Mouse (Mus musculus) ES-CJ7 (cell line): ENCODE data around the gene Mpc1.
"Not testable (repeated sequence)": the region's sequence is repeated elsewhere in the genome, so short reads cannot be mapped to it uniquely, and the experiment has no call there.

Experiments used
- DNase-seq: peaks from one replicate; pipeline ENCODE4 v3.0.0; 2011; ENCODE audit warnings: low read depth, low spot score

Mpc1 gene

GRCm38 (mm10) chr17:8278356-8278755, 4.3 kb upstream of the Mpc1 start:
- DNase-seq, result no peak

DNA sequence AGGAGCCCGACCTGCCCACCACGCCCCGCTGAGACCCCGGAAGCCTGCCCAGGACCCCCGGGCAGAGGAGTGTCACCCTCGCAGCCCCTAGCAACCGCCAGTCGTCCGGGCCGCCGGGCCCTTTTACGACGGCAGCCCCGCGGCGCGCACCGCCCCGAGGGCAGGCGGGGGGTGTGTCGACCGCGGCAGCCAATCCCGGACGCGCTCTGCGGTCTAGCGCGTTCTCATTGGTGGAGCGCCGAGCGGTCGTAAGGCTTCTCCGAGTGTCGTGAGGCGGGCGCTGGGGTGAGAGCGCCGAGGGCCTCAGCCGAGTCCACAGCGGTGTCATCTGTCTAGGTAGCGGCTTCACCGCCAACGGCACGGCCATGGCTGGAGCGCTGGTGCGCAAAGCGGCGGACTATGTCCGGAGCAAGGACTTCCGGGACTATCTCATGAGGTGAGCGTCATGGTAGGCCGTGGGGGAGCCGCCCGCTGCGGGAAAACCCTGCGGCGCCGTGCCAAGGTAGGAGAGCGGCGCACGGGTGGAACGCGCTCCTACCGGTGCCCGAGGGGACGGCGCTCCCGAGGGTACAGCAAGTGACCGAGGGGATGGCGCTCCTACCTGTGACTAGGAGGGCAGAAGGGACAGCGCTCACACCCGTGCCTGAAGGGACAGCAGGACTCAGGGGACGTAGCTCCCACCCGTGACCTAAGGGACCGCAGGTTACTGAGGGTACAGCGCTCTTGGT, 986 bp downstream of the Mpc1 start:
- DNase-seq, result peak; percentile 95

GRCm38 (mm10) chr17:8284254-8284661, 1.6 kb downstream of the Mpc1 start:
- peak; percentile 17 for DNase-seq

DNA sequence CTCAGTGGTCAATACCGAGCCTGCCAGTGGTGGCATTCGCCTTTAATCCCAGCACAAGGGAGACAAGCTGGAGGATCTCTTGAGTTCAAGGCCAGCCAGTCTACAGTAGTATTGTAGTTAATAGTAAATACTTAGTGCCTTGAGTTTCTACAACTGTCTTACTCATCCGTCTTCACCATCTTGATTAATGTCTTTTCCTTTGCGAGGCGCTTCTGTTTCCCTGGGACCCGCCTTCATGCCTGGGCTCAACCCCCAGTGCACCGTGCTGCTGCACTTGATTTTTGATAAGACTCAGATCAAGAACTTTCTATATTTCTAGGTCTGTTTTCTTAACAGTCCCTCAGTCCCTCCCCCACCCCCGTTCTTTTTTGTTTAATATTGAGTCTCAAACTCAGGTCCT, 2.4 kb downstream of the Mpc1 start:
- DNase-seq, result no peak

DNA sequence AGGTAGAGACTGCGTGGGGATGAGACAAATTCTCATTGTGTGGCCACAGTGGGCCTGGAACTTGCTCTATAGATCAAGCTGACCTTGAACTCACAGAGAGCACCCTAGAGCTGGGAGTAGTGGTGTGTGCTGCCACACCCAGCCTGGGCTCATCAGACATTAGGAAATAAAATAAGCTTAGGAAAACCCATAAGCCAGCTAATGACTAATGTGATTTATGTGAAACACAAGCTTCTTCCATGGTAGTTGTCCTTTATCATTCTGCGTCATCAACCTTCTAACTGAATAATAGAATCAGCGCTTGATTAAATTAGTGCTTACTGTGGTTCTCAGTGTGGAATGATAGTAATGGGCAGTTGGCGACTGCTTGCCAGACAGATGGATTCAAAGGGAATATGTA, 4.3 kb downstream of the Mpc1 start:
- DNase-seq, result no peak

DNA sequence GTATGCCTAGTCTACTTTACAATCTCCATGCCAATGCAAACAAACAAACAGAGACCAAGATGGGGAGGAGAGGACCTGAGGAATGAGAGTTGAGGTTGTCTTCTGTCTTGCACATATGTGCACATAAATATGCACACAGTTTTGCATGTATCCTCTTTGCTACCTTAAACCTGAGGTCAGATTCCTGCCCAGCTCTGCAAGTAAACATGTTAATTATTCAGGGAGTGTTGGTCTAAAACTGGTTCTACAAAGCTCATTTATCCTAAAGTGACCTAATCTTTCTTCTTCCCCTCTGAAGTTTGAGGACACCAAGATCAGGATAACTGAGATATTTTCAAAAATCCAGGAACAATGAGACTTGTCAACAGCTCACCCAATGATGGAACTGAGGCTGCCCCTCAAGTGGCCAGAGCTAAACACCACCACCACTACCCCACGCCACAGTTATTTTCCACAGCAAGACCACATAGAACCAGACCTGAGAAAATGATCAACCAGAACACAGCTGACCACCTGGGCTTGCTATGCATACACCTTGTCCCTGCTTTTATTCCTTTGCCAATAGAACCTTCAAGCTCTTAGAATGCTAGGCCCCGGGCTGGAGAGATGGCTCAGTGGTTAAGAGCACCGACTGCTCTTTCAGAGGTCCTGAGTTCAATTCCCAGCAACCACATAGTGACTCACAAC, 7.4 kb downstream of the Mpc1 start:
- no peak for DNase-seq

- no peak for DNase-seq
These were observed 8.0 kb downstream of the Mpc1 start for GRCm38 (mm10) chr17:8290736-8291135.

DNA sequence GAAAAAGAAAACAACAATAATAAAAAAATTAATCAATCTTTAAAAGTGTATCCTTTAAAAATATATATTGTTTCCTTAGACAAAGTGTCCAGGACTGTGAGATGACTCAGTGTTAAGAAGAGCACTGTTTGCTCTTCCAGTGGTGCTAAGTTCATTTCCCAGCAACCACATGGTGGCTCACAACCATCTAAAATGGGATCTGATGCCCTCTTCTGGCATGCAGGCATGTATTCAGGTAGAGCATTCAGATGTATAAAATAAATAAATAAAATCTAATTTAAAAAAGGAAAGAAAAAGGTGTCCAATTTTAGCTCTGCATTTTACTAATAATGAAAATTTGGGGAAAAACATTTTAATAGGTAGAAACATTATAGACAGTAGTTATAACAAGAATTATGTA, 13.1 kb downstream of the Mpc1 start:
- no peak for DNase-seq

DNA sequence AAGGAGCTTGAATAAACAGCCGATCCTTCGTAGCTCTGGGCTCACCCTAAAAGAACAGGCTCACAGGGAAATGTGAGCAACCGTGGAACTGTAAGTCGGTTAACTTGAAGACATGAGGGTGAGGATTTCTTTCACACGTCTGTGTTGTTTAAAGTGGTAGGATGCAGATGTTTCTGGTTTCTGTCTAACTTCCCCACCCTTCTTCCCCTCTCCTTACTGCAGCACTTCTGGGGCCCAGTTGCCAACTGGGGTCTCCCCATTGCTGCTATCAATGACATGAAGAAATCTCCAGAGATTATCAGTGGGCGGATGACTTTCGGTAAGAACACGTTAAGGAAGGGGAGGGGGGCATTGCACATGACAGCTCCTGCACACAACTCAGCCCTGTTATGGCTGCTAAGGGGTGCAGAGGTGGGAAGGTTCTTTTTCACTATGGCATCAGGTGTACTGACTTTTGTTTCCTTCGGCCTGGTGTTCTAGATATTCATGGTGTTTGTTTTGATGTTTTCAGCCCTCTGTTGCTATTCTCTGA, 13.7 kb downstream of the Mpc1 start:
- DNase-seq, result no peak

DNA sequence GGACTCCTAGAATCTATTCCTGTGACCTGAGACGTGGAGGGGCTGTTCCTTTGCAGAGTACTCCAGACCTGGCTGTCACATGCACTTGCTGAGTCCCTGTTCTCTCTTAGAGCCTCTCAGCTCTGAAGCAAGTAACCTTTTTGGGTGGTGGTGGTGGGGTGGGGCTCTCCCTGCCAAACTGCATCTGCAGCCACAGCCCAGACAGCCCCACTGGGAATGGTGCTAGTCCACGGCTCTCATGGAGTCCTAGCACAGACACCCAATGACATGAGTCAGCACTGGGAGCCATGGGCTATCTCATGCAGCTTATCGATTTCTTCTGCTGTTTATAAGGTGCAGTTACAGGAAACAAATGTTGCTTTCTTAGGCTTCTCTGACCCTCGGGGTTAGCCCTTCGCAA, 15.0 kb downstream of the Mpc1 start:
- DNase-seq, result no peak

GRCm38 (mm10) chr17:8298281-8298680, 15.6 kb downstream of the Mpc1 start:
- no peak for DNase-seq

- DNase-seq, result no peak
These were observed 16.8 kb downstream of the Mpc1 start for GRCm38 (mm10) chr17:8299524-8299923.

- DNase-seq, result peak; percentile 30
These were observed 18.8 kb downstream of the Mpc1 start for GRCm38 (mm10) chr17:8301515-8301914.

GRCm38 (mm10) chr17:8302772-8303438, 20.2 kb downstream of the Mpc1 start:
- no peak for DNase-seq

DNA sequence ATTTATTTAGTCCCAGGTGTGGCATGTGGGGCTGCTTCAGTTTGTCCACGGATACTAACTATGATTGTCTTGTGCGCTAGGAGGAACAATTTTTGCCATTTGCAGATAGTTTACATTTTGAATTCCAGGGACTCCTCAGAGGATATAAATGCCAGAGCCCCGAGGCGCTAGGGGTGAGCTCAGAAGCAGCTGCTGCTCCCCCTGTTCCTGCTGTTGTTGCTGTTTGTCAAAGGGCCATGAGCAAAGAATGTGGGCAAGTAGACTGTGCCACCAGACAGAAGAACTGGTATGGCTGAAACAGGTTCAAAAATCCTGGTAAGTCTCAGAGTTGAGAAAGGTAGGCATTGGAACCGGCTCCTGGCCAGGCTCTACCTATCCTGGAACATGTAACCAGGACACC, 21.0 kb downstream of the Mpc1 start:
- DNase-seq, result no peak

- DNase-seq, result peak; percentile 51
These were observed 23.1 kb downstream of the Mpc1 start for GRCm38 (mm10) chr17:8305801-8306200.

DNA sequence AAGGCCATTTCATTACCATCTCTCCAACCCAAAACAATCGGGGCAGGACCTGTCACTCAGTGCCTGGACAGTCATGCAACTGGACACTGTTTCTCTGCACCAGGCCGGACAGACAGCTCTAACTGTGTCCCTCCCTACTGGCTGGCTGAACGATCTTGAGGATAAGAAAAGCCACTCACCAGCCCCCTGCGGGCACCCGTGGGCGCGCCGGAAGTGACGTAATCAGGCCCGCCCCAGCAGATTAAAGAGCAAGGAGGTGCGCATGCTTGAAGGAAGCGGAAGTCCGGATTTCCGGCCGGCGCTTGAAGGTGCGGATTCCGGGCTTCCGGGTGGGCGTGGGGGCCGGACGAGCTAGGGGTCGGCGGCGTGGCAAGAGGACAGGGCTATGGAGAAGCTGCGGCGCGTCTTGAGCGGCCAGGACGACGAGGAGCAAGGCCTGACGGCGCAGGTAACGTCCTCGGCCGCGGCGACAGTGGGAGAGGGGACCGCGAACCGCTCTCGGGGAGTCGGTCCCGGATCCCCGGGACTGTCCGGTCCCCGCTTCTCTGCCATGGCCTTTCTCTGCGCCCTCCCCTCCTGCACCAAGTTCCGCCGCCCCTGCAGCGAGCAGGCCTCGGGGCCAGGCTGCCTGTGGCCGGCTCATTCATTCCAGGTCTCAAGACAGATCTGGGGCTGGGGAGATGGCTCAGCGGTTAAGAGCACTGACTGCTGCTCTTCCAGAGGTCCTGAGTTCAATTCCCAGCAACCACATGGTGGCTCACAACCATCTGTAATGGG, 28.3 kb downstream of the Mpc1 start, which contains the start of gene Sft2d1:
TSS of gene Sft2d1 (plus strand) at position 265 of the 777 bp plus-strand sequence.
- DNase-seq, result peak; percentile 92

- DNase-seq, result no peak
These were observed 29.0 kb downstream of the Mpc1 start for GRCm38 (mm10) chr17:8311751-8312150.

DNA sequence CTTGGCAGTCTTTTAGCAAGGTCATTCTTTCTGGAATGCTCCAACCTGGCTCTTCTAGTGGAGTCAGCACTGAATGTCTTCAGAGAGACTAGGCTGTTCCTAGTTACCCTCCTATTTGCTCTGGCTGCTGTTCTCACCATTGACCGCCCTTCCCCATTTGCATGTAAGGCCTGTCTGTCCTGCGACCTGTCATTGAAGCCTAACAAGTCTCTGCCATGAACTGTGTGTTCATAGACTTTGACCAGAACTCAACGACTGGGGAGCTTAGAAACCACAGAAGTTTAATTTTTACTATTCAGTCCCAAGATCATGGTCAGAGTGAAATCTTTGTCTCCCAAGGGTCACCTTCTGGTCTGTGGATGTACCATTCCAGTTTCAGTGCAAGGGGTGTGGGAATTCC, 31.3 kb downstream of the Mpc1 start:
- DNase-seq, result no peak

- peak; percentile 37 for DNase-seq
These were observed 33.5 kb downstream of the Mpc1 start for GRCm38 (mm10) chr17:8316251-8316650.

GRCm38 (mm10) chr17:8326877-8327276, 44.2 kb downstream of the Mpc1 start:
- DNase-seq, result not testable (repeated sequence)
